Mouse (Mus musculus): ENCODE data around the gene Ostf1. TPM values are rescaled to one million over a fixed set of nuclear protein-coding genes. Genes with fewer than 3 reads are reported as not detected.
A peak's percentile ranks its signal among the peaks of the same experiment; 100 is the strongest.

Ostf1 gene
- polyA plus RNA-seq, 1 experiment = 64.4 TPM

DNA sequence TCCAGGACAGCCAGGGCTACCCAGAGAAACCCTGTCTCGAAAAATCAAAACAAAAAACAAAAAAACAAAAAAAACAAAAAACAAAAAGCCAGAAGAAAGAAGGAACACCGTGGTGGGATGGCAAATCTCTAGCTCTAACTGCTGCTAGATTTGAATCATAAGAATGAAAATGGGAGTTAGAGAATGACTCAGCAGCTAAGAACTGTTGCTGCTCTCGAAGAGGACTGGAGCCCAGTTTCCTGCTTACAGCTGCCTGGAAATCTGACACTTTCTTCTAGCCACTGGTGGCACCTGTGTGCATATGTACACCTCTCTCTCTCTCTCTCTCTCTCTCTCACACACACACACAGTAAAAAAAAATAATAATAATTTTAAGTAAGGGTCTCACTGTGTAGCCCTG, 14.8 kb upstream of the Ostf1 start:
- no peaks in the 10 kb centered on the region for H3K36me3 ChIP-seq (ENCODE audit: control insufficient read depth, insufficient read depth)
- no peaks in the 10 kb centered on the region for H3K79me2 ChIP-seq (ENCODE audit: control insufficient read depth, insufficient read depth)
- no peak for TF ChIP-seq MYOD1 (IDR thresholded peaks at IDR 0.05; ENCODE audit: control insufficient read depth, insufficient read length, low read depth)
- TF ChIP-seq FOSL1 (IDR thresholded peaks at IDR 0.05; ENCODE audit: insufficient read depth, low read length, poor library complexity, severe bottlenecking) = no peak
- TF ChIP-seq MYOG (IDR thresholded peaks at IDR 0.05; ENCODE audit: control insufficient read depth, extremely low read depth, insufficient read length) = no peak
- no peak for TF ChIP-seq CEBPB (IDR thresholded peaks at IDR 0.05; ENCODE audit: low read depth)
- TF ChIP-seq USF1 (IDR thresholded peaks at IDR 0.05; ENCODE audit: low read depth) = no peak
- no peak for TF ChIP-seq MAX (IDR thresholded peaks at IDR 0.05)
- TF ChIP-seq CTCF (IDR thresholded peaks at IDR 0.05; ENCODE audit: control insufficient read depth, insufficient read depth, insufficient read length) = no peak
- no peaks in the 10 kb centered on the region for H3K27me3 ChIP-seq (ENCODE audit: control insufficient read depth, insufficient read depth, insufficient read length)
- H3ac ChIP-seq (ENCODE audit: control insufficient read depth, insufficient read length, low read depth) = no peak overlapping the region
- no peak overlapping the region for H3K4me3 ChIP-seq (ENCODE audit: insufficient read depth, poor library complexity, severe bottlenecking)
- H3K79me3 ChIP-seq (ENCODE audit: low read depth) = no peaks in the 10 kb centered on the region

DNA sequence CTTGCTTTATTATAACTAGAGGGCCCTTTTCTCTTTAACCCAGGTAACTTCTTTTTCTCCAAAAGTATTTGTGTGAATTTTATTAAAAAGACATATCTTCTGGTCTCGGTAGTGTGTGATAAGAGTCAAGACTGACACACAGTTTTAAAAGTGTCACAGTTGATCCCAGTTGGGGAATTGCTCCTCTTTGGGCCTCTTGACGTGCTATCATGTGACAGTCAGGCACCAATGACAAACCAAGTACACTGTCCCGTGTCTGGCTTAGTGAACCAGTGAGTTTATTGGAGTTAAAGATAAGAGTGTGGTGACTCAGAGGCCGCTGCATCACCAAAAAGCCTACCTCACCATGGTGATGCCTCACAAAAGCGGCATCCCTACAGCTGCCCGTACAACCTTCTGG, 12.5 kb upstream of the Ostf1 start:
- no peak overlapping the region for H3ac ChIP-seq (ENCODE audit: control insufficient read depth, insufficient read length, low read depth)
- H3K79me3 ChIP-seq (ENCODE audit: low read depth) = no peaks in the 10 kb centered on the region
- H3K4me3 ChIP-seq (ENCODE audit: insufficient read depth, poor library complexity, severe bottlenecking) = no peak overlapping the region
- TF ChIP-seq USF1 (IDR thresholded peaks at IDR 0.05; ENCODE audit: low read depth) (peak; percentile 27), FOSL1 (IDR thresholded peaks at IDR 0.05; ENCODE audit: insufficient read depth, low read length, poor library complexity, severe bottlenecking) (no peak)
- H3K27me3 ChIP-seq (ENCODE audit: control insufficient read depth, insufficient read depth, insufficient read length) = no peaks in the 10 kb centered on the region
- H3K36me3 ChIP-seq (ENCODE audit: control insufficient read depth, insufficient read depth) = no peaks in the 10 kb centered on the region
- H3K79me2 ChIP-seq (ENCODE audit: control insufficient read depth, insufficient read depth) = no peaks in the 10 kb centered on the region

DNA sequence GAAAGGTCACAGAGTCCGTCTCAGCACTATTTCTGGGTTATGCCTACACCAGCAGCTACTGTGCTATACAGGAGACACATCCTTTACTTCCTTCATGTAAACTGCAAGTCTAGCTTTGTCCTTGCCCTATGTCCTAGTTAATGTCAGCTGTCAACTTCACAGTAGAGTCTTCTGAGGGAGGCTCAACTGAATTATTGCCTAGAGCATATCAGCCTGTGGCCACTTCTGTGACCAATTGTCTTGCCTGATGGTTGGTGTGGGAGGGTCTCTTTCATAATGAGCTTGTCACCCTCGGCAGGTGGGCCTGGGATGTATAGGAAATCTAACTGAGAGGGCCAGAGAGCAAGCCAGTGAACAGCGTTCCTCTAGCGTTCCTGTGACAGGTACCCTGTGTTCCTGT, 11.8 kb upstream of the Ostf1 start:
- Histone ChIP-seq H3K36me3 (ENCODE audit: control insufficient read depth, insufficient read depth) (no peaks in the 10 kb centered on the region), H3K27me3 (ENCODE audit: control insufficient read depth, insufficient read depth, insufficient read length) (no peaks in the 10 kb centered on the region), H3K4me3 (ENCODE audit: insufficient read depth, poor library complexity, severe bottlenecking) (no peak overlapping the region), H3ac (ENCODE audit: control insufficient read depth, insufficient read length, low read depth) (no peak overlapping the region), H3K79me3 (ENCODE audit: low read depth) (no peaks in the 10 kb centered on the region), H3K79me2 (ENCODE audit: control insufficient read depth, insufficient read depth) (no peaks in the 10 kb centered on the region)
- no peak for TF ChIP-seq CEBPB (IDR thresholded peaks at IDR 0.05; ENCODE audit: low read depth)
- no peak for TF ChIP-seq MYOG (IDR thresholded peaks at IDR 0.05; ENCODE audit: control insufficient read depth, extremely low read depth, insufficient read length)
- no peak for TF ChIP-seq FOSL1 (IDR thresholded peaks at IDR 0.05; ENCODE audit: insufficient read depth, low read length, poor library complexity, severe bottlenecking)
- no peak for TF ChIP-seq CTCF (IDR thresholded peaks at IDR 0.05; ENCODE audit: control insufficient read depth, insufficient read depth, insufficient read length)
- no peak for TF ChIP-seq MYOD1 (IDR thresholded peaks at IDR 0.05; ENCODE audit: control insufficient read depth, insufficient read length, low read depth)
- no peak for TF ChIP-seq USF1 (IDR thresholded peaks at IDR 0.05; ENCODE audit: low read depth)
- no peak for TF ChIP-seq MAX (IDR thresholded peaks at IDR 0.05)

DNA sequence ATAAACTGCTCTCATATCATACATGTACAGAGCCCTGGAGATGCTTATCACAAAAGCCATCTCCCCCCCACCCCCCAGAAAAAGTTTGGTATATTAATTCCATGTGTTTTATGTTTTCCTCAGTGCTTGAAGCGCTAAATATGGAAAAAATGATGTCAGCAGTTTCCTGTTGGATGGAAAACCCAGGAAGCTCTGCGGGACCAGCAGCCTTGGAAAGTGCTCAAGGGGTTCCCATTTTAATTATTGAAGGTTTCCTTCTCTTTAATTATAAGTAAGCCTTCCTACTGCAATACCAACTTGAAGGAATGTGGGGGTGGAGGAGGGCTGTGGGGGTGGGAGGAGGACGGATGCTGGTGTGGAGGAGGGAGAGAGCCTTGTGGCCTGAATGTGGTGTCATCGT, 9.4 kb upstream of the Ostf1 start:
- Histone ChIP-seq H3K79me3 (ENCODE audit: low read depth) (no peaks in the 10 kb centered on the region), H3K79me2 (ENCODE audit: control insufficient read depth, insufficient read depth) (no peaks in the 10 kb centered on the region), H3K27me3 (ENCODE audit: control insufficient read depth, insufficient read depth, insufficient read length) (no peaks in the 10 kb centered on the region), H3K4me3 (ENCODE audit: insufficient read depth, poor library complexity, severe bottlenecking) (no peak overlapping the region), H3ac (ENCODE audit: control insufficient read depth, insufficient read length, low read depth) (no peak overlapping the region), H3K36me3 (ENCODE audit: control insufficient read depth, insufficient read depth) (no peaks in the 10 kb centered on the region)
- TF ChIP-seq MYOD1 (IDR thresholded peaks at IDR 0.05; ENCODE audit: control insufficient read depth, insufficient read length, low read depth) (no peak), CEBPB (IDR thresholded peaks at IDR 0.05; ENCODE audit: low read depth) (no peak), USF1 (IDR thresholded peaks at IDR 0.05; ENCODE audit: low read depth) (no peak), CTCF (IDR thresholded peaks at IDR 0.05; ENCODE audit: control insufficient read depth, insufficient read depth, insufficient read length) (no peak), MYOG (IDR thresholded peaks at IDR 0.05; ENCODE audit: control insufficient read depth, extremely low read depth, insufficient read length) (no peak), FOSL1 (IDR thresholded peaks at IDR 0.05; ENCODE audit: insufficient read depth, low read length, poor library complexity, severe bottlenecking) (no peak), MAX (IDR thresholded peaks at IDR 0.05) (no peak)

DNA sequence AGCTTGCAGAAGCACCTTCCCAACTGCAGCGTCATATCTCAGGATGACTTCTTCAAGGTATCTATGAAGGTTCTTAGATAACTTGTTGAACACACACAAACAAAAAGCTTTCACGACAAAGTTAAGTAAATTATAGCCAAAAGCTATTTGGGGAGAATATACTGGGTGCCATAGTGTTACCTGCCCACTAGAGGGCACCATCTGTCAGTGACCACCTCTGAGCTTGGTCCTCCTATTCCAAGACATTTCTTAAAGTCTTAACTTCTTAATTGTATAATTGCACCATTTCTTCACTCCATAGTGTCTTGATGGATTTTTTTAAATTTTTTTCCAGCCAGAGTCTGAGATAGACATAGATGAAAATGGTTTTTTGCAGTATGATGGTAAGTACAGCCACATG, 7.9 kb upstream of the Ostf1 start:
- Histone ChIP-seq H3ac (ENCODE audit: control insufficient read depth, insufficient read length, low read depth) (no peak overlapping the region), H3K27me3 (ENCODE audit: control insufficient read depth, insufficient read depth, insufficient read length) (no peaks in the 10 kb centered on the region), H3K36me3 (ENCODE audit: control insufficient read depth, insufficient read depth) (no peaks in the 10 kb centered on the region), H3K4me3 (ENCODE audit: insufficient read depth, poor library complexity, severe bottlenecking) (no peak overlapping the region), H3K79me2 (ENCODE audit: control insufficient read depth, insufficient read depth) (no peaks in the 10 kb centered on the region), H3K79me3 (ENCODE audit: low read depth) (no peaks in the 10 kb centered on the region)
- TF ChIP-seq CEBPB (IDR thresholded peaks at IDR 0.05; ENCODE audit: low read depth) = no peak
- no peak for TF ChIP-seq MYOD1 (IDR thresholded peaks at IDR 0.05; ENCODE audit: control insufficient read depth, insufficient read length, low read depth)
- no peak for TF ChIP-seq CTCF (IDR thresholded peaks at IDR 0.05; ENCODE audit: control insufficient read depth, insufficient read depth, insufficient read length)
- no peak for TF ChIP-seq MYOG (IDR thresholded peaks at IDR 0.05; ENCODE audit: control insufficient read depth, extremely low read depth, insufficient read length)
- no peak for TF ChIP-seq USF1 (IDR thresholded peaks at IDR 0.05; ENCODE audit: low read depth)
- TF ChIP-seq FOSL1 (IDR thresholded peaks at IDR 0.05; ENCODE audit: insufficient read depth, low read length, poor library complexity, severe bottlenecking) = no peak
- TF ChIP-seq MAX (IDR thresholded peaks at IDR 0.05) = no peak

DNA sequence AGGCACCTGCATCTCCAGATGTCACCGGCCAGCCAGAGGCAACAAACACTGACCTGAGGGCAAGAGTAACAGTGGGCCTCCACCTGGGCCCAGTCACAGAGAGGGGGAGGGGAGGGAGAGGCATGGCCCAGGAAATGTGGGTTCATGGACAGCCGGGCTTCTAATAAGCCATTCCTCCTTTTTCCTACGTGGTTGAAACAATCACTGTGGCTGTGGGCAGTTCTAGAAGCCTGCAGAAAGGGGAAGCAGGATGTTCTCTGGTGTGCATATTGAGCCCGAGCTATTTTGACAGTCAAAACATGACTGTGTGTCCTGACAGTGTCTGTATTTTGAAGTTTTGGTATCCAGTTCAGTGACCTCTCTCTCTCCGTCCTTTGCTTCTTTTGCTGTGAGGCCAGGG, 7.3 kb upstream of the Ostf1 start:
- Histone ChIP-seq H3K27me3 (ENCODE audit: control insufficient read depth, insufficient read depth, insufficient read length) (no peaks in the 10 kb centered on the region), H3K4me3 (ENCODE audit: insufficient read depth, poor library complexity, severe bottlenecking) (no peak overlapping the region), H3K79me2 (ENCODE audit: control insufficient read depth, insufficient read depth) (no peaks in the 10 kb centered on the region), H3ac (ENCODE audit: control insufficient read depth, insufficient read length, low read depth) (no peak overlapping the region), H3K79me3 (ENCODE audit: low read depth) (no peaks in the 10 kb centered on the region), H3K36me3 (ENCODE audit: control insufficient read depth, insufficient read depth) (no peaks in the 10 kb centered on the region)
- no peak for TF ChIP-seq MYOG (IDR thresholded peaks at IDR 0.05; ENCODE audit: control insufficient read depth, extremely low read depth, insufficient read length)
- TF ChIP-seq USF1 (IDR thresholded peaks at IDR 0.05; ENCODE audit: low read depth) = no peak
- no peak for TF ChIP-seq CEBPB (IDR thresholded peaks at IDR 0.05; ENCODE audit: low read depth)
- TF ChIP-seq MYOD1 (IDR thresholded peaks at IDR 0.05; ENCODE audit: control insufficient read depth, insufficient read length, low read depth) = no peak
- TF ChIP-seq CTCF (IDR thresholded peaks at IDR 0.05; ENCODE audit: control insufficient read depth, insufficient read depth, insufficient read length) = no peak
- no peak for TF ChIP-seq FOSL1 (IDR thresholded peaks at IDR 0.05; ENCODE audit: insufficient read depth, low read length, poor library complexity, severe bottlenecking)
